In the genomic region with DNA sequence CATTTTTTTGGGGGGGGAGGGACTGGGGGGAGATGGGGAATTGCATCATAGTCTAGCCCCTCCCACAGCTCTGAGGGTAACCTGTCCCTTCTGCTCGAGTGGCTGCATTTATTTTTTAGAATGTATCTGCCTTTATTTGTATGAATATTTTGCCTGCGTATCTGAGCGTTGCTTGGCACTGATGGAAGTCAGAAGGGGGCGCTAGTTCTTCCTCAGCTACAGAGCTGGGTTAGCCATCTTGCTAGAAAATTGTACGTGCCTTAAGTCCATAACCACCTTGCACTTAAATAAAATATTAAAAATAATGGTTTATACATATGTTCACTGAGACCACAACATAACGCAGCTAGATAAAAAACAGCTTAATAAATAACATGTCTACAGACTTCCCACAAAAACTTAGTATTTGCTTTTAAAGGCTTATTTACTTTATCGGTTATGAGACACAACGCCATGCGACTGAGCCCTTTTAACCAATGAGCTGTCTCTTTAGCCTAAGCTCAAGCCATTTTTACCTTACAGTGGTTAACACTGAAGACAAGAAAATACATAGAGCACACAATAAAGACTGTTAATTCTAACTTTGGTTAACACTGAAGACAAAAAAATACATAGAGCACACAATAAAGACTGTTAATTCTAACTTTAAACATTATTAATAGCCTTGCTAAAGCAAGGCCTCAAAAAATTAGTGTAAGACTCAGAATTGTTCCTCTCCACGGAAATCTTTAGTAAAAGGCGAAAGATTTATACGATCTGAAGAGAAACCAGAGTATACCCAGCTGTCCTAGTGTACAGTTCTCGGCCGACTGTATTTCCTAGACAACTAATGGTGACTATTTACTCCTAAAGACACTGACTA, we compare ENCODE assay signal across 8 mouse cellular contexts. TPM values are rescaled to one million over a fixed set of nuclear protein-coding genes. Genes with fewer than 3 reads are reported as not detected.
DNase-seq lines count a peak whose midpoint lies in the region; ATAC-seq and TF ChIP-seq lines count a peak whose summit lies in the region.

No protein-coding gene starts in this region.

- H3K4me2 ChIP-seq in forebrain, embryonic 11.5 days (ENCODE audit: low read depth, low read length, severe bottlenecking), result peak overlapping the region; percentile 11; the same call in 1 of the 2 replicates
- H3K4me2 ChIP-seq in hindbrain, embryonic 12.5 days (replicated peaks), result peak overlapping the region; percentile 65
- H3K4me2 ChIP-seq in limb, embryonic 13.5 days (replicated peaks), result peak overlapping the region; percentile 76
- H3K4me2 ChIP-seq in midbrain, embryonic 13.5 days (replicated peaks), result peak overlapping the region; percentile 56

- no peaks in the 10 kb centered on the region for H3K36me3 ChIP-seq in spleen, adult 2 months (ENCODE audit: control insufficient read depth, insufficient read depth, low read length)
- no peaks in the 10 kb centered on the region for H3K36me3 ChIP-seq in forebrain, embryonic 11.5 days (ENCODE audit: control insufficient read depth, insufficient read depth, low read length)
- H3K36me3 ChIP-seq in hindbrain, embryonic 12.5 days, result no peaks in the 10 kb centered on the region
- no peaks in the 10 kb centered on the region for H3K36me3 ChIP-seq in limb, embryonic 13.5 days
- H3K36me3 ChIP-seq in midbrain, embryonic 13.5 days, result peaks cover 14% of the 10 kb centered on the region

- no peak overlapping the region; the same call in 1 of the 2 replicates for H3K4me3 ChIP-seq in spleen, adult 2 months (ENCODE audit: extremely low read depth, insufficient read depth, insufficient read length)
- no peak overlapping the region; the same call in 1 of the 2 replicates for H3K4me3 ChIP-seq in forebrain, embryonic 11.5 days (ENCODE audit: low read depth, low read length)
- peak overlapping the region; percentile 59; the same call in 1 of the 2 replicates for H3K4me3 ChIP-seq in hindbrain, embryonic 12.5 days
- H3K4me3 ChIP-seq in limb, embryonic 13.5 days, result peak overlapping the region; percentile 69
- peak overlapping the region; percentile 49 for H3K4me3 ChIP-seq in midbrain, embryonic 13.5 days (replicated peaks)

- peak overlapping the region; percentile 65; the same call in 1 of the 2 replicates for H3K27ac ChIP-seq in spleen, adult 2 months (ENCODE audit: insufficient read depth, low read length)
- H3K27ac ChIP-seq in forebrain, embryonic 11.5 days (ENCODE audit: low read depth, low read length), result peak overlapping the region; percentile 95
- peak overlapping the region; percentile 97 for H3K27ac ChIP-seq in hindbrain, embryonic 12.5 days
- peak overlapping the region; percentile 95; the same call in 1 of the 2 replicates for H3K27ac ChIP-seq in limb, embryonic 13.5 days
- peak overlapping the region; percentile 96 for H3K27ac ChIP-seq in midbrain, embryonic 13.5 days

- H3K27me3 ChIP-seq in spleen, adult 2 months (ENCODE audit: control insufficient read depth, insufficient read depth, low read length), result no peaks in the 10 kb centered on the region
- no peaks in the 10 kb centered on the region for H3K27me3 ChIP-seq in forebrain, embryonic 11.5 days (ENCODE audit: control insufficient read depth, insufficient read depth, low read length)
- H3K27me3 ChIP-seq in hindbrain, embryonic 12.5 days, result no peaks in the 10 kb centered on the region
- H3K27me3 ChIP-seq in limb, embryonic 13.5 days, result no peaks in the 10 kb centered on the region
- H3K27me3 ChIP-seq in midbrain, embryonic 13.5 days, result no peaks in the 10 kb centered on the region

- WGBS in spleen, adult 2 months, result under 1% methylated on average over 14 of the region's 14 CpGs
- under 1% methylated on average over 14 of the region's 14 CpGs for WGBS in forebrain, embryonic 11.5 days
- 1% methylated on average over 14 of the region's 14 CpGs for WGBS in hindbrain, embryonic 12.5 days
- WGBS in limb, embryonic 13.5 days, result 1% methylated on average over 14 of the region's 14 CpGs
- WGBS in midbrain, embryonic 13.5 days, result under 1% methylated on average over 14 of the region's 14 CpGs

- ATAC-seq in forebrain, embryonic 11.5 days (replicated peaks; ENCODE audit: low FRiP score), result peak; percentile 87
- ATAC-seq in hindbrain, embryonic 12.5 days (ENCODE audit: low FRiP score), result peak; percentile 90
- peak; percentile 86 for ATAC-seq in limb, embryonic 13.5 days (ENCODE audit: low FRiP score, low read depth)
- ATAC-seq in midbrain, embryonic 13.5 days, result peak; percentile 84

- peak; percentile 34; the same call in 1 of the 2 replicates for TF ChIP-seq CTCF in spleen, adult 2 months (IDR thresholded peaks at IDR 0.05; ENCODE audit: extremely low read depth, insufficient read depth, insufficient read length, insufficient replicate concordance)

- DNase-seq in spleen, adult 2 months (ENCODE audit: low read depth in 1 of 2, low spot score in 2 of 2), result peak; percentile 40 to 84
- DNase-seq in spleen, adult 12 weeks (ENCODE audit: low spot score), result no peak
- DNase-seq in c-Kit-positive CD71-positive TER-119-positive erythroid progenitor cells, embryonic 14.5 days (ENCODE audit: low spot score), result peak; percentile 82
- peak; percentile 76 for DNase-seq in forebrain, embryonic 11.5 days (ENCODE audit: low spot score)
- DNase-seq in testis, postnatal 10 days (ENCODE audit: low spot score), result peak; percentile 68

- no peaks in the 10 kb centered on the region for H3K9me3 ChIP-seq in forebrain, embryonic 11.5 days (ENCODE audit: control insufficient read depth, low read length)
- 0 out of 2 replicates have a peak, but pooled peaks cover 3% of the 10 kb centered on the region for H3K9me3 ChIP-seq in hindbrain, embryonic 12.5 days (replicated peaks)
- peaks cover 3% of the 10 kb centered on the region; the same call in 1 of the 2 replicates for H3K9me3 ChIP-seq in limb, embryonic 13.5 days
- no peaks in the 10 kb centered on the region for H3K9me3 ChIP-seq in midbrain, embryonic 13.5 days

- no peak overlapping the region; the same call in 1 of the 2 replicates for H3K9ac ChIP-seq in forebrain, embryonic 11.5 days (ENCODE audit: low read length)
- H3K9ac ChIP-seq in hindbrain, embryonic 12.5 days, result peak overlapping the region; percentile 32; the same call in 1 of the 2 replicates
- no peak overlapping the region for H3K9ac ChIP-seq in limb, embryonic 13.5 days
- H3K9ac ChIP-seq in midbrain, embryonic 13.5 days (replicated peaks), result peak overlapping the region; percentile 70; the same call in 1 of the 2 replicates

- peak; percentile 12; the same call in 1 of the 2 replicates for TF ChIP-seq POLR2A in spleen, adult 2 months (IDR thresholded peaks at IDR 0.05; ENCODE audit: low read depth, low read length)

- peaks cover 5% of the 10 kb centered on the region; the same call in 1 of the 2 replicates for H3K4me1 ChIP-seq in spleen, adult 2 months (ENCODE audit: control insufficient read depth, insufficient read depth, insufficient read length)
- H3K4me1 ChIP-seq in forebrain, embryonic 11.5 days (replicated peaks; ENCODE audit: control insufficient read depth, insufficient read depth, low read length), result peaks cover 2% of the 10 kb centered on the region; the same call in 1 of the 2 replicates
- peaks cover 11% of the 10 kb centered on the region for H3K4me1 ChIP-seq in hindbrain, embryonic 12.5 days
- H3K4me1 ChIP-seq in limb, embryonic 13.5 days, result 0 out of 2 replicates have a peak, but pooled peaks cover 7% of the 10 kb centered on the region
- H3K4me1 ChIP-seq in midbrain, embryonic 13.5 days (replicated peaks), result peaks cover 10% of the 10 kb centered on the region

RNA-seq across cellular contexts. Expression of a gene that starts 0.7 kb away (rescaled TPM):
- 5.1 and 6.7 TPM in 2 replicates for polyA plus RNA-seq in spleen, adult 2 months (2012; rRNA removed)
- 12.5 and 13.5 TPM in 2 replicates for polyA plus RNA-seq in forebrain, embryonic 11.5 days (2014; fragmentation: Nextera tagmentation; extraction: Ambion mirVana)
- polyA plus RNA-seq in hindbrain, embryonic 12.5 days (2016; fragmentation: Nextera tagmentation; extraction: Ambion mirVana), result 21.0 and 26.1 TPM in 2 replicates
- 15.8 and 16.4 TPM in 2 replicates for polyA plus RNA-seq in limb, embryonic 13.5 days (2015; fragmentation: Nextera tagmentation; extraction: Ambion mirVana)
- 30.1 and 31.2 TPM in 2 replicates for polyA plus RNA-seq in midbrain, embryonic 13.5 days (2015; fragmentation: Nextera tagmentation; extraction: Ambion mirVana)

RNA-seq across cellular contexts. Expression of a gene that starts 32.5 kb away (rescaled TPM):
- 1.3 TPM in 1 of 2 replicates, not detected in the other for polyA plus RNA-seq in spleen, adult 2 months (2012; rRNA removed)
- not detected in 2 replicates for polyA plus RNA-seq in forebrain, embryonic 11.5 days (2014; fragmentation: Nextera tagmentation; extraction: Ambion mirVana)
- polyA plus RNA-seq in hindbrain, embryonic 12.5 days (2016; fragmentation: Nextera tagmentation; extraction: Ambion mirVana), result not detected in 2 replicates
- not detected in 2 replicates for polyA plus RNA-seq in limb, embryonic 13.5 days (2015; fragmentation: Nextera tagmentation; extraction: Ambion mirVana)
- not detected in 2 replicates for polyA plus RNA-seq in midbrain, embryonic 13.5 days (2015; fragmentation: Nextera tagmentation; extraction: Ambion mirVana)

RNA-seq across cellular contexts. Expression of a gene that starts 56.4 kb away (rescaled TPM):
- 5.7 and 6.8 TPM in 2 replicates for polyA plus RNA-seq in spleen, adult 2 months (2012; rRNA removed)
- not detected in 2 replicates for polyA plus RNA-seq in forebrain, embryonic 11.5 days (2014; fragmentation: Nextera tagmentation; extraction: Ambion mirVana)
- 0.08 TPM in 1 of 2 replicates, not detected in the other for polyA plus RNA-seq in hindbrain, embryonic 12.5 days (2016; fragmentation: Nextera tagmentation; extraction: Ambion mirVana)
- polyA plus RNA-seq in limb, embryonic 13.5 days (2015; fragmentation: Nextera tagmentation; extraction: Ambion mirVana), result 0.11 TPM in 1 of 2 replicates, not detected in the other
- polyA plus RNA-seq in midbrain, embryonic 13.5 days (2015; fragmentation: Nextera tagmentation; extraction: Ambion mirVana), result not detected in 2 replicates

Comparison
In these comparisons a context has a peak if more than half of its experiments do, and no peak if none do; other contexts are left out.
1. H3K4me3 ChIP-seq: peak in hindbrain, embryonic 12.5 days (single experiment), limb, embryonic 13.5 days (single experiment) and midbrain, embryonic 13.5 days (single experiment); none in spleen, adult 2 months (single experiment) and forebrain, embryonic 11.5 days (single experiment).
2. H3K4me2 ChIP-seq: peak in every context shown above with its lines; median percentile 76 in limb, embryonic 13.5 days; 65 in hindbrain, embryonic 12.5 days; 56 in midbrain, embryonic 13.5 days; 11 in forebrain, embryonic 11.5 days.
3. H3K9ac ChIP-seq: peak in hindbrain, embryonic 12.5 days (single experiment) and midbrain, embryonic 13.5 days (single experiment); none in forebrain, embryonic 11.5 days (single experiment) and limb, embryonic 13.5 days (single experiment).
4. Peak in every context shown above with its lines, with median percentiles within 50 percentile points of each other: H3K27ac ChIP-seq and ATAC-seq.